Mouse (Mus musculus) lung, postnatal 0 days (tissue): ENCODE data around the gene Klhl28.

Experiments used
- CTCF ChIP-seq: IDR thresholded peaks from 2 replicates; pipeline ENCODE4 v1.5.1; 2016; ENCODE audit warnings: antibody characterized with exemption, mild to moderate bottlenecking
- EP300 ChIP-seq: IDR thresholded peaks from 2 replicates; pipeline ENCODE4 v1.6.1; 2016; ENCODE audit warnings: antibody characterized with exemption, mild to moderate bottlenecking, control low read depth

DNA sequence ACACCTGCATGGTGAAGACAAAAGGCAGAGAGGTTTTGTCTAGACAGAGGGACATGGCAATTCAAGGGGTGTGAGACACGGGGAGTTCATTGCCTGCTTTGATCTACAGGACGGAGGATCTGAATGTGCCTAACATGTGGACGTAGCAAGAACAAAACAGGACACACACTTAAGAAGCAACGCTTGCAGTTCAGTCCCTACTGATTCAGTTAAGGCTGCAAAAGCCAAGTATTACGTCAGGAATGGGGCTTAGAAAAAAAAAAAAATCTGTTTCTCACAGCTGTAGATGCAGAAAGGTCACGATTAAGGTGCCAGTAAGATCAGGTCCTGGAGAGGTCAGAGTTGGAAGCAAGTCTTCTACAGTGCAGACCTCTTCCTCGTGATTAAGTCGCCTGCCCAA lies 62.1 kb downstream of the Klhl28 start:
- TF ChIP-seq CTCF (no peak), EP300 (no peak)
